Mouse (Mus musculus): ENCODE results near the gene Itpr2. TPM values are rescaled to one million over a fixed set of nuclear protein-coding genes. Genes with fewer than 3 reads are reported as not detected.

Gene Itpr2
- total and polyA plus RNA-seq, 2 experiments from 2014 or later, result 8.0 to 8.4 TPM

- no peak for TF ChIP-seq CTCF (IDR thresholded peaks at IDR 0.05; ENCODE audit: low read depth)
- no peaks in the 10 kb centered on the region for H3K27me3 ChIP-seq (ENCODE audit: insufficient read depth, low read length)
- no peak overlapping the region for H3K4me3 ChIP-seq (ENCODE audit: low read depth, low read length)
- WGBS, result 20% methylated on average over 3 of the region's 3 CpGs
- 0 out of 2 replicates have a peak, but pooled peaks cover 7% of the 10 kb centered on the region for H3K4me1 ChIP-seq (ENCODE audit: insufficient read depth)
- H3K9ac ChIP-seq, result no peak overlapping the region
- DNase-seq, result peak; percentile 56
- no peaks in the 10 kb centered on the region for H3K36me3 ChIP-seq (ENCODE audit: insufficient read depth)
- no peaks in the 10 kb centered on the region for H3K9me3 ChIP-seq (ENCODE audit: low read length)
- H3K27ac ChIP-seq (ENCODE audit: low read depth, low read length), result no peak overlapping the region; the same call in 1 of the 2 replicates
- no peak overlapping the region for H3K4me2 ChIP-seq (ENCODE audit: low read depth)
- peak; percentile 62; the same call in 1 of the 2 replicates for ATAC-seq
Measured at GRCm38 (mm10) chr6:146235165-146235564, 266.9 kb downstream of the Itpr2 start.

GRCm38 (mm10) chr6:146234417-146234816 lies 267.6 kb downstream of the Itpr2 start:
- ATAC-seq (no peak), DNase-seq (no peak)
- Histone ChIP-seq H3K9ac (no peak overlapping the region), H3K4me3 (ENCODE audit: low read depth, low read length) (no peak overlapping the region), H3K9me3 (ENCODE audit: low read length) (no peaks in the 10 kb centered on the region), H3K4me2 (ENCODE audit: low read depth) (no peak overlapping the region), H3K27ac (ENCODE audit: low read depth, low read length) (no peak overlapping the region), H3K36me3 (ENCODE audit: insufficient read depth) (no peaks in the 10 kb centered on the region), H3K4me1 (ENCODE audit: insufficient read depth) (0 out of 2 replicates have a peak, but pooled peaks cover 7% of the 10 kb centered on the region), H3K27me3 (ENCODE audit: insufficient read depth, low read length) (no peaks in the 10 kb centered on the region)
- WGBS, result 70% methylated on average over 1 of the region's 1 CpGs
- TF ChIP-seq CTCF (IDR thresholded peaks at IDR 0.05; ENCODE audit: low read depth), result no peak

- Histone ChIP-seq H3K27me3 (ENCODE audit: insufficient read depth, low read length) (no peaks in the 10 kb centered on the region), H3K9ac (no peak overlapping the region), H3K36me3 (ENCODE audit: insufficient read depth) (no peaks in the 10 kb centered on the region), H3K9me3 (ENCODE audit: low read length) (no peaks in the 10 kb centered on the region), H3K4me2 (ENCODE audit: low read depth) (no peak overlapping the region), H3K4me3 (ENCODE audit: low read depth, low read length) (no peak overlapping the region), H3K4me1 (ENCODE audit: insufficient read depth) (0 out of 2 replicates have a peak, but pooled peaks cover 7% of the 10 kb centered on the region), H3K27ac (ENCODE audit: low read depth, low read length) (no peak overlapping the region)
- WGBS, result 91% methylated on average over 6 of the region's 6 CpGs
- ATAC-seq, result no peak
- DNase-seq, result no peak
- no peak for TF ChIP-seq CTCF (IDR thresholded peaks at IDR 0.05; ENCODE audit: low read depth)
Measured at GRCm38 (mm10) chr6:146230903-146231302, 271.1 kb downstream of the Itpr2 start.

DNA sequence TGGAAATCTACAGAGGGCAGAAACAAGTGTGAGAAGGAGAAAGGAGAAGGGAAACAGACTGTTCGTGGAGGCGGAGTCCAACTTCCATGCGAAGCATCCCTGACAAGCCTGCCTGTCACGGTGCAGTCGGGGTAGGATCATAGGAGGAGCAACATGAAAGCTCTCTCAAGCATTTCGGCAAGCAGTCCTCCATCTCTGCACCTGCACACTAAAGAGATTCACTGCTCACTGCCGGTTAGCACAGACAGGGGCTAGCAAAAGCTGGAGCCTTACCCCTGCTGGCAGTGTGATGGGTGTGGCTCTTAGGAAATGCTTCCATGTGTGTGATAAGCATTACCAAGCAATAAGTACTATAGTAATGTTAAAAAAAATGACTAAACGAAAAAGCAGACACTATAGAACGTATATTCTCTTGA lies 271.6 kb downstream of the Itpr2 start:
- Histone ChIP-seq H3K9ac (no peak overlapping the region), H3K27ac (ENCODE audit: low read depth, low read length) (no peak overlapping the region), H3K4me2 (ENCODE audit: low read depth) (no peak overlapping the region), H3K9me3 (ENCODE audit: low read length) (no peaks in the 10 kb centered on the region), H3K4me3 (ENCODE audit: low read depth, low read length) (no peak overlapping the region), H3K27me3 (ENCODE audit: insufficient read depth, low read length) (no peaks in the 10 kb centered on the region), H3K4me1 (ENCODE audit: insufficient read depth) (0 out of 2 replicates have a peak, but pooled peaks cover 3% of the 10 kb centered on the region), H3K36me3 (ENCODE audit: insufficient read depth) (no peaks in the 10 kb centered on the region)
- 51% methylated on average over 9 of the region's 9 CpGs for WGBS
- no peak for TF ChIP-seq CTCF (IDR thresholded peaks at IDR 0.05; ENCODE audit: low read depth)
- ATAC-seq, result peak; percentile 40; the same call in 1 of the 2 replicates
- DNase-seq, result no peak

GRCm38 (mm10) chr6:146229967-146230366 lies 272.1 kb downstream of the Itpr2 start:
- Histone ChIP-seq H3K36me3 (ENCODE audit: insufficient read depth) (no peaks in the 10 kb centered on the region), H3K4me1 (ENCODE audit: insufficient read depth) (0 out of 2 replicates have a peak, but pooled peaks cover under 1% of the 10 kb centered on the region), H3K4me3 (ENCODE audit: low read depth, low read length) (no peak overlapping the region), H3K4me2 (ENCODE audit: low read depth) (no peak overlapping the region), H3K27ac (ENCODE audit: low read depth, low read length) (no peak overlapping the region), H3K27me3 (ENCODE audit: insufficient read depth, low read length) (no peaks in the 10 kb centered on the region), H3K9me3 (ENCODE audit: low read length) (no peaks in the 10 kb centered on the region), H3K9ac (no peak overlapping the region)
- no peak for TF ChIP-seq CTCF (IDR thresholded peaks at IDR 0.05; ENCODE audit: low read depth)
- ATAC-seq, result no peak
- 80% methylated on average over 2 of the region's 2 CpGs for WGBS
- DNase-seq, result no peak

DNA sequence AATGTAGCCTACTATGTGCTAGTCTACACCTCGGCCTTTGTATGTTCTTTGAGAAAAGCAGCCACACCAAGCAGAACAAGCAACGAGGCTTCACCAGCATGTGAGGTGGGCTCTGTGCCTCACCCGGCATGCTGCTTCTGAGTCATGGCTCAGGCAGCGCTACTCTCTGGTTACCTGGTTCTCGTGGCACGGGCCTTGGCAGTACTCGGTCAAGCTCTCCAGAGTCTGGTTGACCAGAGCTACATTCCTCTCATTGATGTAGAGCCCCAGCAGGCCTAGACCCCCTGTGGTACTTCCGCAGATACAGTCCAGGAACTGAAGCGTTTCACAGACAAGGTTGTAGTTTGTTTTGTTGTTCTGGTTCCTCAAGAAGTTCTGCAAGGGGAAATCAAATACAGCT lies 272.5 kb downstream of the Itpr2 start:
- DNase-seq, result no peak
- no peak overlapping the region for H3K27ac ChIP-seq (ENCODE audit: low read depth, low read length)
- no peak overlapping the region for H3K4me2 ChIP-seq (ENCODE audit: low read depth)
- H3K36me3 ChIP-seq (ENCODE audit: insufficient read depth), result no peaks in the 10 kb centered on the region
- no peaks in the 10 kb centered on the region for H3K9me3 ChIP-seq (ENCODE audit: low read length)
- H3K9ac ChIP-seq, result no peak overlapping the region
- no peaks in the 10 kb centered on the region for H3K27me3 ChIP-seq (ENCODE audit: insufficient read depth, low read length)
- TF ChIP-seq CTCF (IDR thresholded peaks at IDR 0.05; ENCODE audit: low read depth), result no peak
- WGBS, result 74% methylated on average over 9 of the region's 9 CpGs
- no peak for ATAC-seq
- no peak overlapping the region for H3K4me3 ChIP-seq (ENCODE audit: low read depth, low read length)
- no peaks in the 10 kb centered on the region for H3K4me1 ChIP-seq (ENCODE audit: insufficient read depth)

DNA sequence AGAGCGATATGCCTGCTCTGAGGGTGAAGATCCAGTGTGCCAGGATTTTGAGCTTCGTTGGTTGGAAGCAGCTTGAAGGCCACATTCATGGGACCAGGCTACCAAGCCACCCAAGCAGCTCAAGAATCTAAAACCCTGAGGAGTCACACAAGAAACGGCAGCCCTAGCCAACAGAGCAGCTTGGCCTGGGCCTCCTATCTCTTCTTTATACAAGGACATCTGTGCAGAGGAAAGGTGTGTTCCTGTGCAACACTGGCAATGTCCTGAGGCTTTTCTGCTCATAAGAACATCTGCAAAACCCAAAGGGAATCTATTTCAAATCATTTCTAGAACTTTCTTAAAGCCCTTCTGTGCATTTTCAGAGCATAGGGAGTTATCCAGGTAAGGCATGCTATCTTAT lies 274.0 kb downstream of the Itpr2 start:
- 93% methylated on average over 3 of the region's 3 CpGs for WGBS
- Histone ChIP-seq H3K36me3 (ENCODE audit: insufficient read depth) (no peaks in the 10 kb centered on the region), H3K27me3 (ENCODE audit: insufficient read depth, low read length) (no peaks in the 10 kb centered on the region), H3K4me1 (ENCODE audit: insufficient read depth) (no peaks in the 10 kb centered on the region), H3K27ac (ENCODE audit: low read depth, low read length) (no peak overlapping the region), H3K4me3 (ENCODE audit: low read depth, low read length) (no peak overlapping the region), H3K4me2 (ENCODE audit: low read depth) (no peak overlapping the region), H3K9me3 (ENCODE audit: low read length) (no peaks in the 10 kb centered on the region), H3K9ac (no peak overlapping the region)
- no peak for TF ChIP-seq CTCF (IDR thresholded peaks at IDR 0.05; ENCODE audit: low read depth)
- no peak for DNase-seq
- no peak for ATAC-seq

All from forebrain, postnatal 0 days (tissue).